Mouse (Mus musculus) CD4-positive helper T cell, adult 2 months (primary cell): ENCODE data around the gene Scn11a.

Experiments
- DNase-seq: peaks from one replicate; pipeline ENCODE4 v3.0.0-alpha.2; 2012; ENCODE audit warnings: low read depth, missing footprints, low spot score

Scn11a gene

DNA sequence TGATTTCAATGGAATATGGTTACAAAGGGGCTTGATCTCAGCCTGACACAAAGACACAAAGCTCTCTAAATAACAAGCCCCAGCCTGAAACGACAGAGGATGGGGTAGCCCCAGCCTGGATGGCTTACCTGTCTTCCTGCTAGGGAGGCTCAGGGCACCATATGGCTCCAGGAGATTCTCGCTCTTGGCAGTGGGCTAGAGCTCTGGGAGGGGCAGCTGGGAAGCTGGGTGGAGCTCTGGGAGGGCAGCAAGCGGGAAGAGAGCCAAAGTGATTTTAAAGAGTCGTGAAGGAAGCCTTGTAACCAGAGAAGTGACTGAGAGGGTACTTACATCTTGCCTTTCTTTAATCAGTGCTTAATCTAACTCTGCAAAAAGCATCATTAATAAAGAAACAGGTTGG lies at the start of gene Scn11a:
Scn11a (minus strand) TSS at position 160 of the 400 bp plus-strand sequence.
- DNase-seq, result no peak

GRCm38 (mm10) chr9:119854170-119854569 lies 28.9 kb upstream of the Scn11a start:
- no peak for DNase-seq

- DNase-seq, result no peak
Measured at GRCm38 (mm10) chr9:119853071-119853846, 28.0 kb upstream of the Scn11a start.

DNA sequence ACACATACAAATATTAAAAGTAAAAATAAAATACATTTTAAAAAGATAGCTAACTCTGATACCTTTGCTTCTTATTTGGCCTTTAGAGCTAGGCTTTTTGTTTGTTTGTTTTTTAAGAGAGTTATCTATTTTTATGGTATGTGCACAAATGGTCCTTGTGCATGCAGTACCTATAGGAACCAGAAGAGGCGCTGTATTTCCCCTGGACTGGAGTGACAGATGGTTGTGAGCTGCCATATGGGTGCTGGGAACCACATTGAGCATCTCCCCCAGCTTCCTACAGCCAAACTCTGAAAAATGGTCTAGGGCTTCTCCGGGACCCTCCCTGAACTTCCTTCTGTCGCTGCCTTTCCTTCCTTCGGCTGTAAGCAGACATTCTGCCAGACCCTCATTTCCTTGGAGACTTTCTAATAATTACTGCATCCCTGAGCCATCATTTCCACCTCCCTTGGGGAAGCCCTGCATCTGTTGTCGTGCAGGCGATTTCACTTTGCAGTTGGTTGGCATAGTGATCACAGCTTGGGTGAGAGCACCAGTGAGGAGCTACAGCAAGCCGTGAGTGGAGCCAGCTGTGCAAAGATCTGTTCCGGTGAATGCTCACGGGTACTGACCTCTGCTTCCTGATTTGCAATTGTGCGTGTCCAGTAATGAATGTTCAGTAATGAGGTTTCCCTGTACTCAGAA lies 27.2 kb upstream of the Scn11a start:
- no peak for DNase-seq

- DNase-seq, result no peak
Measured at GRCm38 (mm10) chr9:119849214-119849613, 24.0 kb upstream of the Scn11a start.

- no peak for DNase-seq
Measured at GRCm38 (mm10) chr9:119848671-119849070, 23.4 kb upstream of the Scn11a start.

DNA sequence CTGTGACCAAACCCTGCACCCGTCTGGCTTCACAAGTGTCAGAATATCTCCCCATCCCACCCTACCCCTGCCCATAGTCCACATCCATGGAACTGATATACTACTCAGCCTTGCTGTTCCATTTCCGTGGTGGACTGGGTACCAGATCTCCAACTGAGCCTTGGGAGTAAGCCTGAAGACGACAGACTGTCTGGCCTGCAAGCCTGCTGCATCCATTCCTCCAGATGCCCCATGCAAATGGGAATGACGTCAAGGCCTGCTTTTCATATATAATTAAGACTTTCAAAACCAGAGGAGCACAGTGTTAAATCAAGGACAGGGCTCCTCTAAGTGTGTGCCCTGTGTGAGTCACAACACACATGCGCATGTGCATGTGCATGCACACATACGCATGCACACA lies 21.9 kb upstream of the Scn11a start:
- no peak for DNase-seq

GRCm38 (mm10) chr9:119844724-119845123 lies 19.5 kb upstream of the Scn11a start:
- DNase-seq, result no peak

GRCm38 (mm10) chr9:119843549-119843948 lies 18.3 kb upstream of the Scn11a start:
- no peak for DNase-seq

GRCm38 (mm10) chr9:119842541-119843169 lies 17.4 kb upstream of the Scn11a start:
- no peak for DNase-seq

GRCm38 (mm10) chr9:119842091-119842490 lies 16.8 kb upstream of the Scn11a start:
- DNase-seq, result no peak

- DNase-seq, result no peak
Measured at GRCm38 (mm10) chr9:119841159-119841558, 15.9 kb upstream of the Scn11a start.

DNA sequence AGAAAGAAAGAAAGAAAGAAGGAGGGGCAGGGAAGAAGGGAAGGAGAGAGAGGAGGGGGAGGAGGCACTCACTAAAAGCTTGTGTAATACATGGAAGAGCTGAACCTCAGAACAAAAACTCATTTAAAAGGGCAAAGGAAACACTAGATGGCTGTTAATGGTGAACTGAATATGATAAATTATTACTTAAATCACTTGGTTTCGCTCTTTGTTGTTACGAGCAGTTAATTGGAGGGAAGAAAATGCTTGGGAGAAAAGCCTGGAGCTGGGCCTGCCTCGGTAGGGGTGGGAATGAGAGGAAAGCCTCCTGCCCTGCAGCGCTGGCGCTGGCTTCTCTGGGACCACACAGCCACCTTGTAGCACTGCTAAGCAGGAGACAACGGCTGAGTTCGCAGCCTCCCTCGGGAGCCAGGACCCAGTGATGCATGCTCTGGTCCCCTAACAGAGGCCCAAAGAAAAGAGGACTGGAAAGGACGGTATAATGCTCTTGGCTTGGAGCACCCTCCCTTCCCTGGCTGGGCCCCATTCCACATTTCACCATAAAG lies 10.4 kb upstream of the Scn11a start:
- no peak for DNase-seq

- DNase-seq, result no peak
Measured at GRCm38 (mm10) chr9:119831001-119831400, 5.7 kb upstream of the Scn11a start.

GRCm38 (mm10) chr9:119823722-119824121 lies 1.5 kb downstream of the Scn11a start:
- DNase-seq, result peak; percentile 58

DNA sequence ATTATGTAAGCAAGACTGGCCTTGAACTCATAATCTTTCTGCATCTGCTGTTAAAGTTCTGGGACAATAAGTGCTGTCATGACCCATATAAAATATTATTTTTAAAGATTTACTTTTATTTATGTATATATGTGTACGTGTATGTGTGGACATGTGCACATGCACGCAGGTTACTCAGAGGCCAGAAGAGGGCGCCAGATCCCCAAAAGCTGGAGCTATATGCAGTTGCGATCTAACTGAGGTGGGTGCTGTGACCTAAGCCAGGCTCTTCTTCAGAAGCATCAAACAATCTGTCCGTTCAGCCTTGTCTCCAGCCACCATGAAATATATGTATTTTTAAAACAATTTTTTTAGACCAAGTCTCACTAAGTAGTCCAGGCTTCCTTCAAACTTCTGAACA lies 11.6 kb downstream of the Scn11a start:
- DNase-seq, result no peak

DNA sequence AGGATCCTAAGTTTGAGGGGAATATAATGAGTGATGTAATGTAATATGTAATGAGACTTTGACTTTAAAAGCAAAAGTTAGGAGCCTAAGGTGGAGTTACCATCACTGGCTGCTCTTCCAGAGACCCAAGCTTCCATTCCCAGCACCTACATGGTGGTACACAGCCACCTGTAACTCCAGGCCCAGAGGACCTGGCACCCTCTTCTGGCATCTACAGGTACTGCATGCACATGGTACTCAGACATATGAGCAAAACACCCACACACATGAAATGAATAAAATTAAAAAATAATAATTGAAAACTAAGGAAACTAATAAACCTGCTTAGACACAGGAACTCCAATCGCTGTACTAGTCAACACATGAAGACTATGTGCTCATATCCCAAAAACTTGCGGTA lies 18.8 kb downstream of the Scn11a start:
- peak; percentile 18 for DNase-seq

DNA sequence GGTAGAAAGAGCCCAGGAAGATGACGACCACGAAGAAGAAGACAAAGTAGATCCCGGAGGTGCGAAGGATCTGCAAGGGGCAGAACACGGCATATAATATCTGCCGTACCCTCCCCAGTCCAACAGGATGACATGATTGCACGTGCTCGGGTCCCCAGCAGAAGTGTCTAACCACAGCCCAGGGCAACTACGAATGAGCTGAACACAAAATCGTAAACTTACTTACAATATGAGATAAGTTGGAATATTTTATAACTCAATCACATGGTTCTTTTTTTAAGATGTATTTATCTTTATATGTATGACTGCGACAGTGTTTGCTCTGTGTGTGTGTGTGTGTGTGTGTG lies 20.8 kb downstream of the Scn11a start:
- peak; percentile 9 for DNase-seq

DNA sequence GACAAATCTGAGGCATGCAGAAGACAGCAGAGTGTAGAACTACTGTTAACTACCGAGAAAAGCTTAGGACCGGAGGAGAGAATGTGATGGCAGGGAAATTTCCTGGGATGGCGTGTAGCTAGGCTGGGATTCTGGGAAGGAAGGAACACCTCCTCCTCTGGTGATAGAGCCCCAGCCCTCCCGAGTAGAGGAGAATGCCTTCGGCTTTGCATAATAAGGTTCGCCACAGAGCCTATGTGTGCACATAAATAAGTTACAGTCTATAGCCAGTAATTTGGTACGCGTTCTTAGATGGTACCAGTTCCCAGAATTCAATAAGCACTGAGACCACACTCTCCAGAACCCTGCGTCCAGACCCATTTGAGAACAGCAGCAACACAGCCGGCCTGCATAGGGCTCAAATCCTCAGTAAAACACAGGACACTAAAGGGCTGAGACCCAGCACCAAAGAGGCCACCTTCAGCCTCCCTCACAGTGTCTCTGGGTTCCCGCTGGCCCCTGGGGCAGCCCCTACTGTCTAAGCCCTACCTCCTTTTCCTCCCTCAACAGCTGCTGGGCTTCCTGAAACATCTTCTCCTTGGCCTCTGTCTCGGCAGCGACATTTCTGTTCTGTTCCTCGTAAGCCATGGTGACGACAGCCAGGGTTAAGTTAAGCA lies 21.3 kb downstream of the Scn11a start:
- no peak for DNase-seq

- no peak for DNase-seq
Measured at GRCm38 (mm10) chr9:119803169-119803827, 22.0 kb downstream of the Scn11a start.

DNA sequence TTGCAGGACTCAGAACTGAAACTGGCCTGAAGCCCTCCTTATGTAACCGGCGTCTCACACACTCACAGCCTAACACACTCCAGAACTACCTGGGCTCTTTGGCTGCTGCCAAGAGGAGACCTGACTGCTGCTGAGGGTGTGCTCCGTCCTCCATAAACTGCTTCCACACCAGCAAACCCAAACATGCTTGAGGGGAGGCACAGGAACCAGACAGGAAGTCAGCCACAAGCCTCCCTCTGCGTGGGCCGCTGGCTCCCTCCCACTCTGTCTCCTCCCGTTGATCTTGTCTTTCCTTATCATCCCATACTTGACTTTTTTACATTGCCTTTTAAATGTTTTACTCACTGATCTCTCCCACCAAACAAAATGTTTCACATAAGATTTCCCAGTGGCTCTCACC lies 23.8 kb downstream of the Scn11a start:
- DNase-seq, result no peak
